Mouse (Mus musculus) left cerebral cortex, adult 11 months (tissue): ENCODE data around the gene Cyren.

Experiments
- DNase-seq: peaks from one replicate; pipeline ENCODE4 v3.0.0; 2022; ENCODE audit warnings: low spot score

Gene Cyren

DNA sequence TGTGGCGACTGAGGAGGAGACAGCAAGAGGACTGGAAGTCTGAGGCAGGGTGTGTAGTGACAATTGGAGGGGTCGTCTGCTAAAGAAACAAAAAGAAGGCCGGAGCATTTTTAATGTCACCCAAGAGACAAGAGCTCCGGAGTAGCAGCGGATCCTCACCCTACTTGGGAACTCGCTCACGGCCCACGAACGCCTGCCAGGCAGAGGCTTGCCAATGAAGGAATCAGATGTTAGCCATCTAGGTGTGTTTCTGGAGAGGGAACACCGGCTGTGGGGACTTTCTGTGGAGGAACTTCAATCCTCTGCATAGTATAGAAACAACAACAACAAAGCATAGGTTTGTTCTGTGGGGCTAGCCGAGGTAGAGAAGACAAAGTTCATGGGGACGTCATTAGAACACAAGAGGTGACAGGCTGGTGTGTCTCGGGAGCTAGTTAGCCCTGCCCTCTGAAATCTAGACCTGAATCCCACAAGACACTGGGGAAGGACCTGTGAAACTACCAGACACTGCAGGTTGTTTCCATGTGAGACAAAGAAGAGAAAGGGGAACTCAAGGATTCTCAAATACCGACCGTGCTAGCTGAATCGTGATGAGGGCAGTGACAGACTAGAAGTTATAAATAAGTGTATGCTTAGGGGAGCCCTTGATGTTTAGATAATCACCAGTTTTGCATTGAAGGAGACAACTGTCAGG is 10.4 kb downstream of the Cyren start:
- DNase-seq = no peak

DNA sequence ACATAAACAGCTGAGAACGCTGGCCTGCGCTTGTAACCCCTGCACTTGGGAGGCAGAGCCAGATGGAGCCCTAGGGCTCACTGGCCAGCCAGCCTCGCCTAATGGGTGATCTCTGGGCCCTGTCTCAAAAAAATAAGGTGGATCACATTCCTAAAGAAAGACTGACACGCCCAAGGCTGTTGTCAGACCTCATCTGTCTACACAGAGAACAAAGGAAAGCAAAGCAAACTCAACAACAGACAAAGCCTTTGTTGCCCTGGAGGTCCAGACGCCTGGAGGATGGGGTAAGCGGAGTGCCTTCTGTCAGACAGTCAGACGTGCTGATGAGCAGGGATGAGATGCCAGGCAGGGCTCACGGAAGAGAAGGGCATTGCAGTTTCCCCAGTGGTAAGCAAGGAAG is 11.1 kb downstream of the Cyren start:
- DNase-seq = no peak

DNA sequence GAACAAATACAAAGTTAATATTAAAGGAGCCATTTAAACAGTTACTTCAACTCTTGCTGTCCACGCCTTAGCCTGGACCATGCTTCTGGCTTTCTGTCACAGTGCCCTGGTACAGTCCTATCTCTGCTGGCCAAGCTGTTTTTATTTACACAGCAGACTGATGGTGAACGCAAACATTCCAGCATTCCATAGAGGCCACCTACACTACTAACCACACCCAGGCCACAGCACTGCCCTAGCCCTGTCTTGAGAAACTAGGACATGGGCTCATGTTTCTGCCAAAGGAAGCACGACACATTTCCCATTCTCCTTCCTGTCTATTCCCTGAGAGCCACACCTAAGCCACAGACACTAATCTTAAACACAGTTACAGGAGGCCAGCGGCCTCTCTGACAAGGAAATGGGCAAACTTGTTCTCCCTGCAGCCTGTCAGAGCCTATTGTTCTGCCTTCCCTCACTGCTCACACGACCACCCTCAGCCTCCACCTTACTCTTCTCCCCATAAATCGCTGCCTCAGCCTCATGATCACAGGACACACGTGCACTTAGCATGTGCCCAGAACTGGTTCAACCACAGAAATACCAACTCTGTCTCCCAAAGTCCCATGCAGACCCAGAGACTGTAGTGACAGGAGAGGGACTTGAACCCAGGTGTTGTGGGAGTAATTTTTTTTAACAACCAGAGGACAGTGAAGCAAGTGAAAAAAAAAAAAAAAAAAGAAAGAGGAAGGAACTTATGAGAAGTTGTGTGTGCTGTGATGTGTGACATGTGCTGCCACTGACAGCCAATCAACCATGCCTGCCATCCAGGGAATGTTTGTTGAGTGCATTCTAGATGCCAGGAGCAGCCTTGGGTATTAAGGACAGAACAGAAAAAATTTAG is 11.9 kb downstream of the Cyren start:
- DNase-seq = no peak

DNA sequence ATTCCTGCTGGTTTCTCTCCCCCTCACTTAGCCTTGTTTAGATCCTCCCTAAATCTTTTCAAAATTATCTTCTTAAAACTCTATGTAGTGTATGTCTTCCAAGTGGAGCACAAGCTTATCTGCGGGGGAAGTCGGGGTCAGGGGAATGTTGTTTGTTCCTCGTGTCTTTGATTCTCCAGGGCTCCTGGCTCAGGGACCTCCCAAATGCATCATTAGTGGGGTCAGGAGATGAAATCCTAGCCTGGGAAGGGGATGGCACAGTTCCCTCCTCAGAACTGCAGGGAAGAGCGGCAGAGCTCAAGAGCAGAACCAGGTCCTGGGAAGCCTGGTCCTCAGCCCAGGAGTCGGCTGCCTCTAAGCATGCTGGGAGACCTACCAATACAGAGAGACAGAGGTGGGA is 12.6 kb downstream of the Cyren start:
- no peak for DNase-seq

DNA sequence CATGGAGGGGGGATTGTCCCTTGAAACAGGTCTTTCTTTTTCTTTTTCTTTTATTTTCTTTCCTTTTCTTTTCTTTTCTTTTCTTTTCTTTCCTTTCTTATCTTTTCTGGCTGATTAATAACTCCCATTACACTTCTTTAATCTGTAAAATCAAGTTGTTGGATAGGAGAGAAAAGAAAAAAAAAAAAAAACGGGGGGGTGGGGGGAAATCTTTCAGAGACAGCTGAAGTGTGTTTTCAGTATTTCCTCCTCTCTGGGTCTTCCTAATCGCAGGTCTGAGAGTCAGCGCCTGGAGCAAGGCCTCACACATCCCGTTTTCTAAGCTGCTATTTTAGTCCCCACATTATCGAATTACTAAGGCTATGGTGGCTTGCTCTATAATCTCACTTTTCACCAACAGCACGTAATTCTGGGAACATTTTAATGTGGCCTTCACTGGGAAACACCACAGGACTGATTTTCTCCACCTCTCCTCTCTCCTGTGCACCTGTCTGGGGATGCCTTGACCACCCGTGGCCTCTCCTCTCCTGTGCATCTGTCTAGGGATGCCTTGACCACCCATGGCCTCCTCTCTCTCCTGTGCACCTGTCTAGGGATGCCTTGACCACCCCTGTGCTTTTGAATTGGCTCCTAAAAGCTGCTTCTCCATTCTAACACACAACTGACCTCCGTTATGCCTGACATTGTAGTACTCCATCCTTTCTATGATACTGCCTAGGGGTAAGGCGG is 13.9 kb downstream of the Cyren start:
- no peak for DNase-seq

DNA sequence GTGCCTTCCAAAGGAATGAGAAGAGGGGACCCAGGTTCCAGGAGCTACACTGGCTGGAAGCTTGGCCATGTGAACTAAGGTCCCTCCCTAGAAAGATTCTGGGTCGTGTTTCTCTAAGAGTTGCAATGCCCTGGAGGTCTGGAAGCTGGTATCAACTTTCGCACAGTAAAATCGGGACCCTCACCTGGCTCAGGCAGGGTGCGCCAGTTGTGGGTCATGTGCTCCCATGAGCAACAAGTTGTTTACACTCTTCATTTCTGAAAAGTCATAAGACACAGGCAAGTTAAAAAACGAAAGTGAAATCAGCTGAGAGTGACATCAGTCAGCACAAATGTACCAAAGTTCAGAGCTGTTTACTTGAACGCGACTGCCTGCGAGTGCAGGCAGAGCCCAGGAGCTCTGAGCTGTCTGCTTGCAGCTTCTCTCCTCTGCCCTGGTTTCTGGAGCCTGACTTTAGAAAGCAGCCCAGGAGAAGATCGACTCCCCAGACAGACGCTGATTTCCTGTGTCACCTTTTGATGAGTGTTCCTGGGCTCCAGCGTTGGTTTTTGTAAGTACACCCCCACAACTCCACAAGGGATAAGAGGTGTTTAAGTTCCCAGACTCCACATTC is 15.0 kb downstream of the Cyren start, which contains the start of gene Tmem140:
Tmem140 (plus strand) TSS at position 356 of the 613 bp plus-strand sequence.
- no peak for DNase-seq

DNA sequence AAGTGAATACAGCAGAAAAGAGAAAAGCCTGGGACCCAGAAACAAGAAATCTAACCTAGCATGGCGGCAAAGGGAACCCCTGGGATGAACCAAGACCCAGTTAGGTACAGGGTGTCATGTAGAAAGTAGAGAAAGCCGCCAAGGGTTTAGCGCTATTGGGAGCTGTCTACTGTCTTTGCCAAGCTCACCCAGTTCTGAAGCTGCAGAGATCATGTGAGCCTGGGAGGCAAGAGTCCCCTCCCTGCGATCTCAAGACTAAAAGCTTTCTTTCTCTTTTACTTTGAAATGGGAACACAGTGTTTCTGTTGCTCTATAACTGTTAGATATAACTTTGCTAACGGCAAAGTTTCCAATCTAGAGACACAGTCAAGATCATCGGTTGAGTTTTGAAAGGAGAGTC is 15.5 kb downstream of the Cyren start:
- no peak for DNase-seq

DNA sequence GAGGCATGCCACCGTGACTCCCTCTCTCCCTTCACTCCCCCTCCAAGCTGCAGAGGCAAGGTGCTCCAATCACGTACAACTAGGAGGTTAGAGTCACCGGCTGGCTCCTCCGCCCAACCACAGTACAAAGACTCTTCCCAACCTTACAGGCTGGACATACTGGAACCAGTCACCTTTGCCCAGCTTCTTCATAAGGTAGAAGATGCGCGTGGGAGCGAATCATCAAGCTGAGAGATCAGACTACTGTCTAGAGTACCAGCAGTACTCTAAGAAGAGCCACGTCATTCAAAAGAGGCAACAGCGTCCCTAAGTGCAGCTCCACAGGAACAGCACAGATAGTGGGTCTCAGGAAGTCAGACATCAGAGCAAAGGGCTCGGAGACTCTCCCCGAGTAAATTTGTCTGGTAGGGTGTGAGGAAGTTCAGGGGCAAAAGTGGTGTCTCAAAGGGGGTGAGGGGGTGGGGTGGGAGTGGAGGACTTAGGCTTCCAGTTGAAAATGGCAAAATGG is 16.3 kb downstream of the Cyren start:
- DNase-seq = no peak

DNA sequence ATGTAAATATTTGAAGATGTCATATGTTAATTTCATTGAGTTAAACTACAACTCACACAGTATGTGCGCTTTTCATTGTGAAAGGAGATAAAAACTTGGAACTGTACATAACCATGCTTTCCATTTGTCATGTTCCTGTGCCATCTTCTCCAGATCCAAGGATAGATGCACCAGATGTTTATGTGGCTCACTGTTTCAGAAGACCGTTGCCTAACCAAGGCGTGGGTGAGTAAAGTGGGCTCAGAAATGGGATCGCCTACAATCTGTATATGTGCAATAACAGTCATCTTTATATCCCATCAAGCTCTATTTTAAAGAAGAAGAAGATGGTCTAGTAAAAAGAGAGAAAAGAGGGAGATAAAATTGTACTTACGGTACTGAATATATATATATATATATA is 45.5 kb downstream of the Cyren start:
- DNase-seq = peak; percentile 18

DNA sequence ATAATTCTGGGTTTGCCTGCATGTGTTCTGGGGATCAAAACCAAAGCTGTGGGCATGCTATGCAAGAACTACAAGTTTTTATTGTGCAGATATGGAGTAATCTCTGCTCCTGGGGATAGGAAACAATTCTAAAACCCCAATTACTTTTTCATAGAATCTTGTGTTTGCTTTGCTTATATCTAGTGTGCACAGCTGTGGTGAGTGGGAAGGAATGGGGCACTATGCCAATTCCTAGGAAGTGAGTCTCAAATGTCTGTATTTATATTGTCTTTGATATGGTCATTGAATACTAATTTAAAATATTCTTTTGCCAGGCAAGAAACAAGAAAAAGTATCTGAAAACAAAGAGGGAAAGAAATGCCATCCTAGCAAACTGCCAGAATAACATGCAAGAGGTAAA is 53.5 kb downstream of the Cyren start:
- DNase-seq = peak; percentile 7
